Mouse (Mus musculus) left cerebral cortex, adult 11 months (tissue): ENCODE results near the gene Gm10073.
"Not testable (repeated sequence)": the region's sequence is repeated elsewhere in the genome, so short reads cannot be mapped to it uniquely, and the experiment has no call there.

ENCODE experiments used
- DNase-seq: peaks from one replicate; pipeline ENCODE4 v3.0.0; 2022; ENCODE audit warnings: low spot score

Gene Gm10073

GRCm38 (mm10) chr8:106597067-106597466 lies 23.8 kb upstream of the Gm10073 start:
- no peak for DNase-seq

- not testable (repeated sequence) for DNase-seq
Observed at GRCm38 (mm10) chr8:106595623-106596022, 22.4 kb upstream of the Gm10073 start.

GRCm38 (mm10) chr8:106592458-106592857 lies 19.2 kb upstream of the Gm10073 start:
- no peak for DNase-seq

GRCm38 (mm10) chr8:106588443-106589431 lies 15.5 kb upstream of the Gm10073 start:
- no peak for DNase-seq

- no peak for DNase-seq
Observed at GRCm38 (mm10) chr8:106586896-106587295, 13.6 kb upstream of the Gm10073 start.

- DNase-seq: no peak
Observed at GRCm38 (mm10) chr8:106585671-106586037, 12.4 kb upstream of the Gm10073 start.

- DNase-seq: no peak
Observed at GRCm38 (mm10) chr8:106584942-106585670, 11.8 kb upstream of the Gm10073 start.

- DNase-seq: no peak
Observed at GRCm38 (mm10) chr8:106581344-106582088, 8.3 kb upstream of the Gm10073 start.

GRCm38 (mm10) chr8:106579510-106579909 lies 6.2 kb upstream of the Gm10073 start:
- no peak for DNase-seq

- DNase-seq: no peak
Observed at GRCm38 (mm10) chr8:106576849-106577555, 3.7 kb upstream of the Gm10073 start.

GRCm38 (mm10) chr8:106574283-106574682 lies 1.0 kb upstream of the Gm10073 start:
- DNase-seq: no peak

- not testable (repeated sequence) for DNase-seq
Observed at GRCm38 (mm10) chr8:106572175-106572574, 1.1 kb downstream of the Gm10073 start.

GRCm38 (mm10) chr8:106571551-106572172 lies 1.6 kb downstream of the Gm10073 start:
- DNase-seq: no peak

GRCm38 (mm10) chr8:106570386-106570785 lies 2.9 kb downstream of the Gm10073 start:
- DNase-seq: no peak

- no peak for DNase-seq
Observed at GRCm38 (mm10) chr8:106569006-106569405, 4.3 kb downstream of the Gm10073 start.

GRCm38 (mm10) chr8:106563691-106564182 lies 9.5 kb downstream of the Gm10073 start:
- DNase-seq: no peak

GRCm38 (mm10) chr8:106561097-106561865 lies 12.0 kb downstream of the Gm10073 start:
- no peak for DNase-seq

- no peak for DNase-seq
Observed at GRCm38 (mm10) chr8:106559844-106560243, 13.4 kb downstream of the Gm10073 start.

GRCm38 (mm10) chr8:106556068-106556645 lies 17.1 kb downstream of the Gm10073 start:
- DNase-seq: no peak

GRCm38 (mm10) chr8:106554011-106554410 lies 19.2 kb downstream of the Gm10073 start:
- no peak for DNase-seq
